Mouse (Mus musculus) 416B (cell line): ENCODE data around the gene Kalrn.

Experiments
- DNase-seq: peaks from one replicate; pipeline ENCODE4 v3.0.0; 2011; ENCODE audit warnings: low read depth

Kalrn gene

DNA sequence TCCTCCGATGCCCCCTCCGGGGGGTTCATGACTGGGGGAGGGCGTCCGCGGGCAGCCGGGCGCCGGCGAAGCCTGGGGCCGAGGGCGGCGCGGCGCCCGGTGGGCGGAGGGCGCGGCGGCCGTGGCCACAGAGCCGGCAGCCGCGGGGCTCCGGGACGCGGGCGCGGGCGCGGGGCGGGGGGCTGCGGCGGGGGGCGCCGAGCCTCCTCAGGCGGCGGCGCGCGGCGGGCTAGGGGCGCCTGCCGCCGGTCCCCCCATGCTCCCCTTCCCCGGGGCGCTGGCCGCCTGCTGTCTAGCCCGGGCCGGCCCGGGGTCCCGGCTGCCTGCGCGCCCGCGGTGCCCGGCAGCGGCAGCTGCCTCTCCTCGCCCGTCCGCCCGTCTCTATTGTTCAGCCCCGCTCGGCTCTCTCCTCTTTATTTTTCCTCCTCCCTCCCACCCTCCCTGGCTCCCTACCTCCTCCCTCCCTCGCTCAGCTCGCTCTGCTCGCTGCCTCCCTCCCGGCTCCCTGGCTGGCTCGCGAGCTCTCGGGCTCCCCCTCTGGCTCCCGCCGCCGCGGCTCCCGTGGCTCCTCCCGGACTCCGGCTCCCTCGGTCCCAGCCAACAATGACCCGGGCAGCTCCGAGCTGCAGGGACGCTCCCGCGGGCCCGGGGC, at the start of gene Kalrn:
Gene Kalrn (minus strand): TSS at position 382 of the 652 bp plus-strand sequence.
- no peak for DNase-seq

GRCm38 (mm10) chr16:34614021-34614420, 40.7 kb upstream of the Kalrn start:
- no peak for DNase-seq

- peak; percentile 69 for DNase-seq
Measured at GRCm38 (mm10) chr16:34610137-34610536, 36.8 kb upstream of the Kalrn start.

GRCm38 (mm10) chr16:34605679-34606078, 32.3 kb upstream of the Kalrn start:
- DNase-seq, result peak; percentile 15

DNA sequence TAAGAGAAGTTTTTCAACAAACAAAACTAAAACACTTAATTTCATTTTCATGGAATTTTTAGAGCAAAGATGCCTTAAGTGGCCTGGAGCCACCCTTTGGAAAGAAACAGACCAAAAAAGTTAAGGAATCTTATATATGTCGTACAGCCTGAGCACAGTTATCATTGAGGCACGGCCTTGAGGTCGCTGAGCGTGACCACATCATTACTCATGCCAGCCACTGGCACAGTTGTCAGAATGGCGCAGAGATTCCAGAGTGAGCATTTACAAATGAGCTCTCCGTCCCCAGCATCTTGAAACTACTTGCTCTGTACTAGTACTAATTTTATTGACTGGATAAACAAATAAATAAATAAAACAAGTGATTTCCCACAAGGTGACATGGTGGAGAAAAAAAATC, 30.5 kb upstream of the Kalrn start:
- DNase-seq, result peak; percentile 18

GRCm38 (mm10) chr16:34603076-34603475, 29.7 kb upstream of the Kalrn start:
- DNase-seq, result no peak

DNA sequence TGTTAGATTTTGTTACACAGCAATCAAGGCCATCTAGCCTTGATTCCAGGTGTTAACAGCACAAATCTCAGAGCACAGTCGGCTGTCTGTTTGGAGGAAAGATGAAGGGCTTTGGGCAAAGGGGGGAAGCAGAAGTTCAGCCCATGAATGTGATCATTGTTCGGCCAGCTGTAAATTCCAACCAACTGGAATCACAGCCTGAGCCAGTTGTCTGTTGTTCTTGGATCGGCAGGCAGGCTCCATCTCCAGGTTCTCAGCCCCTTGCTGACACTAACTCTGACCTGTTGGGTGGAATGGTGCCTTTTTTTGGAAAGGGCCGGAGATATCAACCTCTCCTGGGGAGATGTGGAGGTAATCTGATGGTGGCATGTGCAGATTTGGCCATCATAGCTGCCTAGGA, 28.6 kb upstream of the Kalrn start:
- no peak for DNase-seq

- DNase-seq, result no peak
Measured at GRCm38 (mm10) chr16:34595294-34595693, 22.0 kb upstream of the Kalrn start.

DNA sequence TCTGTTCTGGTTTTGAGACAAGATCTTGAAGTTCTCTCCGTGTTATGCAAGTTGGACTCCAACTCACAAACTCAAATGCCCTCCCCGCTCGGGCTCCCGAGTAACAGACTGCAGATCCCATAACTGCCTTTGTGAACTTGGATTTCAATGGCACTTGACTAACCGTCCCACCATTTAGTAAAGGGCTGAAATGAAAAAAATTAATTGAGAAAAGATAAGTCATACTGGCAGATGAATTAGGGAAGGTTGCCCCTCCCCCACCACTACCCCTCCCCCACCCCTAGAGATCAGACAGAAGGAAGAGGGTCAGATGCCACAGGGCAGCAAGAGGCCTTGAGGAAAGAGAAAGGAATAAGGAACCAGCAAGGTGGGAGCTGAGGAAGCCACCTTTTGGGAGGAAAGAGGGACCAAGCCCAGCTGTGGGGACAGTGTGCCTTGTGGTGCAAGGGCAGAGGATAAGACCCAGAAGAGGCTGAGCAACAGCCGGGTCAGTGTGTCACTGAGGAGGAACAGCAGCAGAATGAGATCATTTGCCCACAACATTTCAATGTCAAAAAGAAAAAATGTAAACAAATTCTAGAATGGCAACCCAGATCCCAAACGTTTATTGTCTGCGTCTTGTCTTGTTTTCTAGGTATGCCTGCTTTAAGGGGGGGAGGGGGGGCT, 21.4 kb upstream of the Kalrn start:
- DNase-seq, result no peak

DNA sequence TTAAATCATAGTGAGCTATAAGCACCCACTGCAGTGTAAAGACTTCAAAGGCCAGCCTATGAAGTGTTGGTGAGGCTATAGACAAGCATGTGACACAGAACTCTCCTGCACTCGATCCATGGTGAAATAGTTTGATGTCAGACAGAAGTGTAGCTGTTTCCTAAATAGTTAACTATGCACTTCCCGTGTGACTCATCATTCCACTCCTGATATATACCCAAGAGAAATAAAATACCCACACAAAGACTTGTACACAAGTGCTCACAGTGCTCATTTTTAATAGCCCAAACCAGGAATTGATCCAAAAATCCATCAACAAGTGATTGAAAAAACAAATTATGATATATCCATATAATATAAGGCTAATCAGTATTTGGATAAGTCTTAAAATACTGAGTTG, 19.4 kb upstream of the Kalrn start:
- peak; percentile 6 for DNase-seq

DNA sequence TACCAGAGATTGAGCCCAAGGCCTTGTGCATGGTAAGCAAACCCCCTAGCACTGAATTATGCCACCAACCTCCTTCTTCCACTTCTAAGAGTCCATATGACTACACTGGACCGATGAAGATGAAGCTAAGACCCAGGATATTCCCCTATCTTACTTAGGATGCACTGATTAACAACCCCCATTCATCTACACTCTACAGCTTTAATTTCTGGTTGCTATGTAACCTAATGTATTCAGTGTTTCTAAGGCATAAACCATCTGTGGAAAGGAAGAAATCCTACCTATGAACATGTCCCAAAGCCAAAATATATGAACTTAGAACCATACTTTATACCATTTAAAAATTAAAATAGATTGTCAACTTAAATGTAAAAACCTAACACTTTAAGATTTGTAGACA, 18.6 kb upstream of the Kalrn start:
- no peak for DNase-seq

DNA sequence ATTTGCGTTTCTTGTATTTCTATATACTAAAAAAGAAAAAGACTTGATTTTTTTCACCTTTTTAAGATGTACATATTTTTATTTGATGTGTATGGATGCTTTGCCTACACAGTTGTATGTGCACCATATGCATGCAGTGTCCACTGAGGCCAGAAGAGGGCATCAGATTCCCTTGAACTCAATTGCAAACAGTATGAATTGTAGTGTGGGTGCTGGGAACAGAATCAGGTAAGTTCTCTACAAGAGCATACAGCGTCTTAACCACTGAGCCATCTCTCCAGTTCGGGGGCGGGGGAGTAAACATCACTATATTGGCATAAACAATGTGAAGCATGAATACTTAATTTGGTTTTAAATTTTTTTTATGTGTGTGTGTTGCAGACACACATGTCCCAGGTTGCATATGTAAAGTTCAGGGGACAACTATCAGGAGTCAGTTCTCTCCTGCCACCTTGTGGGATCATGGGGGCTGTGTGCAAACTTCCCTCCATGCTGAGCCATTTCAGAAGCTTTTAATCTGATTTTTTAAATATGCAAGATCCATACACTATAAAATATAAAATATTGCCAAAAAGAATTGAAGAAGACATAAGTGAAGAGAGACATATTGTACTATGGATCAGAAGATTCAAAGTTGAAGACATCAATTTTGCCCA, 6.5 kb upstream of the Kalrn start:
- no peak for DNase-seq

DNA sequence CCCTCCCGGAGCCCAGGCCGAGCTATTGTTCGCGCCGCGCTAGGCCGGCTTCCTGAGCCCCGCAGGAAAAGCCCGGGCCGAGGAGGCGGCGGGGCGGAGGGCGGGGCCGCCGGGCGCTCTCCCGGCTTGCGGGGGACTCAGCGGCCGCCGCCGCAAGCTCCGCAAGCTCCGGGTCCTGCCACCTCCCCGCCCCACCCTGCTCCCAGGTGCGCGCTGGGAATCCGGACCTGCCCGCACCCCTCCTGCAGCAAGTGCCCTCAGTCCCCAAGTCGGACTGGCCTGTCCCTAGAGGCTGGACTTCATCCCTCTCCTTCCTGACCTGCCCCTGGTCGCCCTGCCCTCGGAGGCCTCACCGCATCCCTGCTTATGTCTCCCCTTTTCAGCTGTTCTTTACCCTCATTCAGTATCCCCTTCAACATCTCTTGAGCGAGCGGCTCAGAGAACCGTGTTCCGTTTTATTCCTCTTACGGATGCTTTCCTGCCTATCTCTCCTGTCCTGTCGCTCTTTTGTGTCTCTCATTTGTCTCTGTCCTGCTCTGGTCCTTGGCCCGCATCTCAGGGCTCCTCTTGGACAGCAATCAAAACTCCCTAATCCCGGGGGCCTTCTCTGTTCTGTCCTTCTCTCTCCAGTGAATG, 642 bp upstream of the Kalrn start:
- DNase-seq, result no peak

DNA sequence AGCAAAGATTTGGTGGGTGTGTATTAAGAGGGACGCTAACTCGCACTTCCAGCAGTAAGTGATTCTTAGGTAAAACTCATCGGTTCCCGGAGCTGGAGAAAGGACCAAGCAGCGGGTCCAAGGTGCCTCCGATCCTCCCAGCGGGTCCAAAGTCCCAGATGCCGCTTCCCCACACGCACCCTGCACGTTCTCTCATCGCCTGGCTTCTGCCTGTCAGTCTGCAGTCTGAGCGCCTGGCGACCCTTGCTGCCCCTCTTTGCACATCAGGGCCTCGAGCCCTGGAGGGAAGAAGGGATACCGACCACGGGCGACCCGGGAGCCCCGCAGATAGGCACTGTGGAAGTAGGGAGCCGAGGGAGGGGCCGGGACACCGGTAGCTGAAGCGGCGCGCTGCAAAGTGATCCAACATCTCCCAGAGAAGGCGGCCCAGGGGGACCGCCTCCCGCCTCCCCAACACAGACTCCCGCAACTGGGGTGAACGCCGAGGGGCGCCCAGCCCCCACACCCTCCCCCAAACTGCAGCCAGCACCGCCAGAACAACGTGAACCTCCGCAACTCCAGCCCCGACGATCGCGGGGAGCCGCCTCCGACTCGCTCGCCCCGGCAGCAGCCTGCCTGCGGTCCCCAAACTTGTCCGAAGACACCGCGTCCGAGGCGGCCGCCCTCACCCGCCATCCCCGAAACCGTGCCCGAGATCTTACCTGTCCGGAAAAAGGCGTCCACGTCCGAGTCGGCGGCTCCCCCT, 754 bp downstream of the Kalrn start:
- no peak for DNase-seq

- no peak for DNase-seq
Measured at GRCm38 (mm10) chr16:34571931-34572405, 1.4 kb downstream of the Kalrn start.

DNA sequence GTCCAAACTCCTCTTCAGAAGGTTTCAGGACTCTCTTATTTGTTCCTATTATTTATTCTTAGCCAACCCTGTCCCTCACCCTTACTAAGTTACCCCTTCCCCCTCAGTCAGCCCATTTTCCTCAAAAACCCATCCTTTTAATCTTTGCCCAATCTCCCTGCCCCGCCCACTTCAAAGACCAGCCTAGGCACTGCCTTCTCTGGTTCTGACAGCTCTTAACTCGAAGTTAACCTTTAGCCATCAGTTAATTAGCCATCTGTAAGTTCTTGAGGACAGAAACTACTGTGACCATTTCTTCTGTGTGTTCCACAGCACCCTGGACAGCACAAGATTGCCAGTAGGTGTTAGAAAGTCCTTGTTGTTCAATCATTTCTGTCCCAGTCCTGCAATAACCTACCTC, 3.4 kb downstream of the Kalrn start:
- no peak for DNase-seq

GRCm38 (mm10) chr16:34568831-34569230, 4.5 kb downstream of the Kalrn start:
- no peak for DNase-seq

- DNase-seq, result no peak
Measured at GRCm38 (mm10) chr16:34563593-34564280, 9.6 kb downstream of the Kalrn start.

DNA sequence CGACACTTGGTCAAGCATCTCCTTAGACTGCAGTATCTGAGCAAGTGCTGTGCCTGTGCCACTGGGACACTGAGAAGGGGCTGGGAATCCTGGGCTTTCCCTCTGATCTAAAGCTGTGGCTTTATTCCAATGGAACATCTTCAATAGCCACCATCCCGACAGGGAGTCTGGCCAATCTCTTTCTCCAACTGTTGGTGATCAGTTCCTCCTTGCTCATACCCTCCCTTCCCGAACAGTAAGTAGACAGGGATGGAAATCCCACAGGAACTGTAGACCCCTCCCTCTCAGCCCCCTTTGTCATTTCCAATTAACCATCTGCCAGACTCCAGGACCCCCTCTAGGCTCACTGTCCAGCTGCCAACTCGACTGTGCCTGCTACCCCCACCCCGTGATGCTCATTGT, 11.6 kb downstream of the Kalrn start:
- no peak for DNase-seq

DNA sequence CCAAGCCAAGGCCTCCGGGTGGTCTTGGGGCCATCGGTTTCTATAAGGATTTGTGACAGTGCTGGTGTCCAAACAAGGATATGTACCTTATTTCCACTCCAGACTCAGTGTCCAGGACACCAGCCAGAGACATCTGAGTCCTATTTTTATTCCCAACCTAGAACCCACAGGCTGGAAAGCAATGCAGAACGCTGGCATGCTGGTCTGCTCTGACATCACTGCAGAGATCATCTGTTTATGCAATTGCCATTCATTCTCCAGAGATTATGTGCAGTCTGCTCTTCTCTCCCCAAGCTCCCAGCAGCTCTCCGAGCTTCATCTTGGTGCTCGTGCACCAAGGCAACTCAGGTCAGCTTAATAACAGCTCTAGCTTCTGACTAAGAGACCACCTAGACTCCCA, 12.5 kb downstream of the Kalrn start:
- DNase-seq, result no peak

GRCm38 (mm10) chr16:34560411-34560810, 12.9 kb downstream of the Kalrn start:
- DNase-seq, result no peak

DNA sequence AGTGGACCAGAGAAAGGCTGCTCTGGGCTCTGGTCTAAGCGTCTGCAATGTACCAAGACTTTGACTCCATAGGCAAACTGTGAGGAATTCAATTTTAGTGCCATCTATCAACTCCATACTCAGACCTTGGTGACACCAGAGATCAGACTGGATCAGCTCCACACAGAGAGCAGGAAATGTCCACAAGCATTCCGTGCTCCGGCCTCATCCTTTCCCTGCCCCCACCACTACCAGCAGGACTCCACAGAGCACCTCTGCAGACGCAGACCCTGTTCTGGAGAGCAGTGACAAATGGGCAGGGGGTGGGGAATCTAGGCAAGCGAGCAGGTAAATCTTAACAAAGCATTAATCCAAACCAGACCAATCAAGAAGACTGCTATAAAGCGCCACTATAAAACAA, 15.4 kb downstream of the Kalrn start:
- no peak for DNase-seq
